Mouse (Mus musculus): ENCODE results near the gene Mapk11.

GRCm38 (mm10) chr15:89184141-89184936, 34.9 kb upstream of the Mapk11 start:
- TF ChIP-seq POLR2AphosphoS5 (IDR thresholded peaks at IDR 0.05; ENCODE audit: borderline replicate concordance, low read depth, low read length) (no peak), SIN3A (IDR thresholded peaks at IDR 0.05; ENCODE audit: low read length) (no peak), EP300 (IDR thresholded peaks at IDR 0.05; ENCODE audit: low read depth in 1 of 2, low read length in 2 of 2) (no peak)

Measured in MEL (cell line).